Mouse (Mus musculus) midbrain, embryonic 12.5 days (tissue): ENCODE results near the gene Cct2. TPM values are rescaled to one million over a fixed set of nuclear protein-coding genes. Genes with fewer than 3 reads are reported as not detected.
"Not testable (repeated sequence)": the region's sequence is repeated elsewhere in the genome, so short reads cannot be mapped to it uniquely, and the experiment has no call there.

Experiments
- ATAC-seq: fragments of 200-750 bp; cut with Nextera tagmentation; 2 replicates; pipeline ENCODE4 v1.8.0; 2017; ENCODE audit warnings: low read depth, moderate TSS enrichment, moderate library complexity; ENCODE audit not compliant: low FRiP score
- H3K27ac ChIP-seq: fragments of 300-500 bp; sonication (generic); replicated peaks from 2 replicates; pipeline ENCODE4 v1.5.1; 2016; ENCODE audit warnings: mild to moderate bottlenecking
- H3K27me3 ChIP-seq: fragments of 300-500 bp; sonication (generic); 2 replicates; pipeline ENCODE4 v1.6.1; 2016; ENCODE audit warnings: mild to moderate bottlenecking
- H3K36me3 ChIP-seq: fragments of 300-500 bp; sonication (generic); 2 replicates; pipeline ENCODE4 v1.6.1; 2016
- H3K4me1 ChIP-seq: fragments of 300-500 bp; sonication (generic); 2 replicates; pipeline ENCODE4 v1.6.1; 2016
- H3K4me2 ChIP-seq: fragments of 300-500 bp; sonication (generic); replicated peaks from 2 replicates; pipeline ENCODE4 v1.6.1; 2016; ENCODE audit warnings: mild to moderate bottlenecking, moderate library complexity
- H3K4me3 ChIP-seq: fragments of 300-500 bp; sonication (generic); 2 replicates; pipeline ENCODE4 v1.5.1; 2016; ENCODE audit warnings: mild to moderate bottlenecking
- H3K9ac ChIP-seq: fragments of 300-500 bp; sonication (generic); replicated peaks from 2 replicates; pipeline ENCODE4 v1.6.1; 2016; ENCODE audit warnings: mild to moderate bottlenecking, moderate library complexity
- H3K9me3 ChIP-seq: fragments of 300-500 bp; sonication (generic); 2 replicates; pipeline ENCODE4 v1.6.1; 2016; ENCODE audit warnings: mild to moderate bottlenecking
- WGBS: fragments of 180-500 bp; shearing (Covaris S2); methylation state at CpG from one replicate; pipeline ENCODE4 v1.1.7; 2016; 5-methylcytosine and 5-hydroxymethylcytosine counted together
- polyA plus RNA-seq: library from polyadenylated mRNA; unstranded; fragments of >200 nt; fragmentation: Nextera tagmentation; extraction: Ambion mirVana; gene quantifications from 2 replicates; pipeline ENCODE4 v1.2.1, GENCODE M21; 2016

The Cct2 gene
- polyA plus RNA-seq, 1 experiment from 2014 or later: 253 TPM

GRCm38 (mm10) chr10:117049253-117049652, 14.4 kb downstream of the Cct2 start:
- no peak overlapping the region for H3K9ac ChIP-seq
- peaks cover 60% of the 10 kb centered on the region for H3K36me3 ChIP-seq
- H3K4me3 ChIP-seq: no peak overlapping the region
- WGBS: 75% methylated on average over 4 of the region's 4 CpGs
- ATAC-seq: no peak
- H3K27me3 ChIP-seq: no peaks in the 10 kb centered on the region
- peaks cover 11% of the 10 kb centered on the region; the same call in 1 of the 2 replicates for H3K4me1 ChIP-seq
- H3K27ac ChIP-seq: no peak overlapping the region
- H3K4me2 ChIP-seq: no peak overlapping the region
- no peaks in the 10 kb centered on the region for H3K9me3 ChIP-seq

GRCm38 (mm10) chr10:117045175-117046056, 18.2 kb downstream of the Cct2 start, which contains the start of gene Lrrc10:
Lrrc10 (plus strand) TSS chr10:117045341.
- Histone ChIP-seq H3K27ac (no peak within 1 kb of the TSS), H3K9ac (peak within 1 kb of the TSS; percentile 12; the same call in 1 of the 2 replicates), H3K4me2 (peak within 1 kb of the TSS; percentile 23; the same call in 1 of the 2 replicates), H3K4me3 (0 out of 2 replicates have a peak within 1 kb of the TSS, but pooled peaks have one; percentile 2), H3K4me1 (peaks cover 11% of the 10 kb centered on the region; the same call in 1 of the 2 replicates), H3K27me3 (0 out of 2 replicates have a peak, but pooled peaks cover 5% of the 10 kb centered on the region), H3K36me3 (peaks cover 23% of the 10 kb centered on the region), H3K9me3 (no peaks in the 10 kb centered on the region)
- peak; percentile 36; the same call in 1 of the 2 replicates for ATAC-seq
- WGBS: 53% methylated on average over 40 of the region's 40 CpGs

GRCm38 (mm10) chr10:117043497-117044166, 20.0 kb downstream of the Cct2 start:
- not testable (repeated sequence) for H3K36me3 ChIP-seq, H3K27me3 ChIP-seq, ATAC-seq, H3K9me3 ChIP-seq, H3K9ac ChIP-seq, H3K4me3 ChIP-seq, H3K4me2 ChIP-seq, H3K27ac ChIP-seq
- peaks cover 11% of the 10 kb centered on the region; the same call in 1 of the 2 replicates for H3K4me1 ChIP-seq
- 66% methylated on average over 14 of the region's 16 CpGs for WGBS

GRCm38 (mm10) chr10:117042295-117042694, 21.3 kb downstream of the Cct2 start:
- WGBS: 90% methylated on average over 14 of the region's 14 CpGs
- Histone ChIP-seq H3K4me2 (no peak overlapping the region), H3K27me3 (0 out of 2 replicates have a peak, but pooled peaks cover 5% of the 10 kb centered on the region), H3K27ac (no peak overlapping the region), H3K4me3 (no peak overlapping the region), H3K9me3 (no peaks in the 10 kb centered on the region), H3K9ac (no peak overlapping the region), H3K4me1 (peaks cover 11% of the 10 kb centered on the region; the same call in 1 of the 2 replicates), H3K36me3 (no peaks in the 10 kb centered on the region)
- ATAC-seq: no peak

GRCm38 (mm10) chr10:117040355-117040754, 23.3 kb downstream of the Cct2 start:
- 66% methylated on average over 6 of the region's 6 CpGs for WGBS

GRCm38 (mm10) chr10:117033785-117034184, 29.8 kb downstream of the Cct2 start:
- peaks cover 6% of the 10 kb centered on the region; the same call in 1 of the 2 replicates for H3K4me1 ChIP-seq
- WGBS: 25% methylated on average over 8 of the region's 8 CpGs
- no peak for ATAC-seq

More at GRCm38 (mm10) chr10:117040355-117040754, 23.3 kb downstream of the Cct2 start:
- Histone ChIP-seq H3K27ac (no peak overlapping the region), H3K4me3 (no peak overlapping the region), H3K9ac (no peak overlapping the region), H3K27me3 (0 out of 2 replicates have a peak, but pooled peaks cover 5% of the 10 kb centered on the region), H3K9me3 (no peaks in the 10 kb centered on the region), H3K4me2 (no peak overlapping the region), H3K4me1 (peaks cover 7% of the 10 kb centered on the region; the same call in 1 of the 2 replicates), H3K36me3 (no peaks in the 10 kb centered on the region)
- no peak for ATAC-seq

GRCm38 (mm10) chr10:117031160-117031559, 32.5 kb downstream of the Cct2 start:
- no peak overlapping the region for H3K4me3 ChIP-seq
- H3K4me1 ChIP-seq: peaks cover 6% of the 10 kb centered on the region; the same call in 1 of the 2 replicates
- 89% methylated on average over 3 of the region's 3 CpGs for WGBS
- H3K4me2 ChIP-seq: no peak overlapping the region
- H3K9me3 ChIP-seq: no peaks in the 10 kb centered on the region
- H3K27ac ChIP-seq: no peak overlapping the region
- no peak for ATAC-seq
- no peak overlapping the region for H3K9ac ChIP-seq
- H3K27me3 ChIP-seq: no peaks in the 10 kb centered on the region
- H3K36me3 ChIP-seq: no peaks in the 10 kb centered on the region

More at GRCm38 (mm10) chr10:117033785-117034184, 29.8 kb downstream of the Cct2 start:
- no peak overlapping the region for H3K4me2 ChIP-seq
- no peak overlapping the region for H3K4me3 ChIP-seq
- H3K27ac ChIP-seq: no peak overlapping the region
- no peaks in the 10 kb centered on the region for H3K36me3 ChIP-seq
- H3K9me3 ChIP-seq: no peaks in the 10 kb centered on the region
- no peaks in the 10 kb centered on the region for H3K27me3 ChIP-seq
- H3K9ac ChIP-seq: no peak overlapping the region

- WGBS: 80% methylated on average over 8 of the region's 8 CpGs
Measured at GRCm38 (mm10) chr10:117026176-117026575, 37.4 kb downstream of the Cct2 start.

GRCm38 (mm10) chr10:117025776-117026175, 37.8 kb downstream of the Cct2 start:
- not testable (repeated sequence) for H3K4me1 ChIP-seq, H3K9me3 ChIP-seq, H3K36me3 ChIP-seq, H3K4me3 ChIP-seq, H3K9ac ChIP-seq, ATAC-seq, H3K27ac ChIP-seq, H3K4me2 ChIP-seq
- peaks cover 31% of the 10 kb centered on the region for H3K27me3 ChIP-seq

More at GRCm38 (mm10) chr10:117026176-117026575, 37.4 kb downstream of the Cct2 start:
- Histone ChIP-seq H3K27me3 (peaks cover 28% of the 10 kb centered on the region), H3K9me3 (no peaks in the 10 kb centered on the region), H3K27ac (no peak overlapping the region), H3K4me3 (no peak overlapping the region), H3K4me2 (no peak overlapping the region), H3K36me3 (no peaks in the 10 kb centered on the region), H3K4me1 (peaks cover 2% of the 10 kb centered on the region), H3K9ac (no peak overlapping the region)
- ATAC-seq: no peak

- H3K9ac ChIP-seq: no peak overlapping the region
- WGBS: 70% methylated on average over 16 of the region's 16 CpGs
- no peak overlapping the region for H3K4me2 ChIP-seq
- H3K9me3 ChIP-seq: no peaks in the 10 kb centered on the region
- no peak for ATAC-seq
- no peak overlapping the region for H3K27ac ChIP-seq
- H3K27me3 ChIP-seq: peaks cover 31% of the 10 kb centered on the region
- peaks cover 8% of the 10 kb centered on the region for H3K4me1 ChIP-seq
- no peaks in the 10 kb centered on the region for H3K36me3 ChIP-seq
- no peak overlapping the region for H3K4me3 ChIP-seq
Measured at GRCm38 (mm10) chr10:117023693-117024092, 39.9 kb downstream of the Cct2 start.

GRCm38 (mm10) chr10:117021020-117021754, 42.4 kb downstream of the Cct2 start:
- H3K4me1 ChIP-seq: peaks cover 17% of the 10 kb centered on the region
- H3K27ac ChIP-seq: no peak overlapping the region
- no peaks in the 10 kb centered on the region for H3K9me3 ChIP-seq
- H3K27me3 ChIP-seq: peaks cover 31% of the 10 kb centered on the region
- H3K4me3 ChIP-seq: no peak overlapping the region
- no peaks in the 10 kb centered on the region for H3K36me3 ChIP-seq
- H3K4me2 ChIP-seq: 0 out of 2 replicates have a peak overlapping the region, but pooled peaks have one; percentile 11
- no peak overlapping the region for H3K9ac ChIP-seq
- 21% methylated on average over 21 of the region's 21 CpGs for WGBS
- peak; percentile 70 for ATAC-seq
